Mouse (Mus musculus): Measurements from ENCODE around the gene Acot12. TPM values are rescaled to one million over a fixed set of nuclear protein-coding genes. Genes with fewer than 3 reads are reported as not detected.

Acot12 gene
- polyA plus RNA-seq (2012; rRNA removed), result not detected in 2 replicates

GRCm38 (mm10) chr13:91741280-91742047, at the start of gene Acot12:
TSS of gene Acot12 (plus strand) at chr13:91741512.

GRCm38 (mm10) chr13:91807155-91807839, 66.0 kb downstream of the Acot12 start, which contains the start of gene Zcchc9:
TSS of gene Zcchc9 (minus strand) at chr13:91807705.

Other genes starting within 250 kb of the Acot12 start
- 2.1 and 2.6 TPM in 2 replicates for gene Zcchc9, start 66.2 kb downstream of the Acot12 start, polyA plus RNA-seq (2012; rRNA removed)
- 1.2 and 2.1 TPM in 2 replicates for gene Ckmt2, start 135.4 kb downstream of the Acot12 start, polyA plus RNA-seq (2012; rRNA removed)